Mouse (Mus musculus): ENCODE results near the gene Gsto1. TPM values are rescaled to one million over a fixed set of nuclear protein-coding genes. Genes with fewer than 3 reads are reported as not detected.

Gsto1 gene
- polyA plus RNA-seq, 2 experiments from 2014 or later = 32.4 to 36.4 TPM

- peak; percentile 71 for ATAC-seq
Measured at GRCm38 (mm10) chr19:47890489-47891130, 35.8 kb downstream of the Gsto1 start.

- no peak for ATAC-seq
Measured at GRCm38 (mm10) chr19:47891562-47892312, 37.0 kb downstream of the Gsto1 start.

GRCm38 (mm10) chr19:47893092-47893491 is 38.3 kb downstream of the Gsto1 start:
- ATAC-seq = no peak

- ATAC-seq = peak; percentile 79
Measured at GRCm38 (mm10) chr19:47898472-47899079, 43.8 kb downstream of the Gsto1 start.

- ATAC-seq = no peak
Measured at GRCm38 (mm10) chr19:47900012-47900411, 45.2 kb downstream of the Gsto1 start.

GRCm38 (mm10) chr19:47900558-47900957 is 45.8 kb downstream of the Gsto1 start:
- no peak for ATAC-seq

- ATAC-seq = no peak
Measured at GRCm38 (mm10) chr19:47902316-47903201, 47.8 kb downstream of the Gsto1 start.

GRCm38 (mm10) chr19:47903679-47904078 is 48.9 kb downstream of the Gsto1 start:
- ATAC-seq = no peak

- ATAC-seq = no peak
Measured at GRCm38 (mm10) chr19:47905081-47905480, 50.3 kb downstream of the Gsto1 start.

- ATAC-seq = no peak
Measured at GRCm38 (mm10) chr19:47905603-47906002, 50.8 kb downstream of the Gsto1 start.

GRCm38 (mm10) chr19:47907596-47907995 is 52.8 kb downstream of the Gsto1 start:
- no peak for ATAC-seq

GRCm38 (mm10) chr19:47908961-47909371 is 54.2 kb downstream of the Gsto1 start:
- no peak for ATAC-seq

GRCm38 (mm10) chr19:47909387-47910116 is 54.8 kb downstream of the Gsto1 start:
- ATAC-seq = peak; percentile 53

- ATAC-seq = peak; percentile 80
Measured at GRCm38 (mm10) chr19:47910117-47910618, 55.4 kb downstream of the Gsto1 start.

GRCm38 (mm10) chr19:47910751-47911150 is 56.0 kb downstream of the Gsto1 start:
- peak; percentile 40 for ATAC-seq

- no peak for ATAC-seq
Measured at GRCm38 (mm10) chr19:47913344-47913743, 58.6 kb downstream of the Gsto1 start.

- no peak for ATAC-seq
Measured at GRCm38 (mm10) chr19:47914191-47914590, 59.4 kb downstream of the Gsto1 start.

Measured in CD4-positive, CD25-positive, alpha-beta regulatory T cell, adult 4 months (primary cell).